Mouse (Mus musculus) layer of hippocampus, adult 2 months (tissue): ENCODE data around the gene Pi16. TPM values are rescaled to one million over a fixed set of nuclear protein-coding genes. Genes with fewer than 3 reads are reported as not detected.

Source experiments
- DNase-seq, 2 experiments: peaks; one replicate each; pipeline ENCODE4 v3.0.0; 2022; ENCODE audit warnings: low spot score in 2 of 2
- H3K27ac ChIP-seq: fragments of 200-600 bp; 2 replicates; pipeline ENCODE4 v1.8.1; 2022
- H3K4me3 ChIP-seq: fragments of 200-600 bp; 2 replicates; pipeline ENCODE4 v1.8.1; 2022; ENCODE audit warnings: mild to moderate bottlenecking
- CTCF ChIP-seq: fragments of 200-600 bp; conservative IDR thresholded peaks from 2 replicates; pipeline ENCODE4 v1.8.1; 2022; ENCODE audit warnings: antibody characterized with exemption, mild to moderate bottlenecking, moderate library complexity
- total RNA-seq, 2 experiments: library from RNA; stranded (reverse); gene quantifications; 2 replicates each; pipeline ENCODE4 v1.2.3; 2021

The Pi16 gene
- total RNA-seq, 2 experiments from 2014 or later, result 0.74 to 1.1 TPM

GRCm38 (mm10) chr17:29326531-29327529 lies 9.3 kb downstream of the Pi16 start:
- no peak for TF ChIP-seq CTCF

GRCm38 (mm10) chr17:29327691-29328090 lies 10.2 kb downstream of the Pi16 start:
- DNase-seq, result peak in 1 of 2 experiments; percentile 15
- no peak overlapping the region for H3K4me3 ChIP-seq
- peak overlapping the region; percentile 61; the same call in 1 of the 2 replicates for H3K27ac ChIP-seq
- no peak for TF ChIP-seq CTCF

More at GRCm38 (mm10) chr17:29326531-29327529, 9.3 kb downstream of the Pi16 start:
- Histone ChIP-seq H3K4me3 (peak overlapping the region; percentile 38; the same call in 1 of the 2 replicates), H3K27ac (peak overlapping the region; percentile 61; the same call in 1 of the 2 replicates)
- DNase-seq, result peak in 1 of 2 experiments; percentile 29

DNA sequence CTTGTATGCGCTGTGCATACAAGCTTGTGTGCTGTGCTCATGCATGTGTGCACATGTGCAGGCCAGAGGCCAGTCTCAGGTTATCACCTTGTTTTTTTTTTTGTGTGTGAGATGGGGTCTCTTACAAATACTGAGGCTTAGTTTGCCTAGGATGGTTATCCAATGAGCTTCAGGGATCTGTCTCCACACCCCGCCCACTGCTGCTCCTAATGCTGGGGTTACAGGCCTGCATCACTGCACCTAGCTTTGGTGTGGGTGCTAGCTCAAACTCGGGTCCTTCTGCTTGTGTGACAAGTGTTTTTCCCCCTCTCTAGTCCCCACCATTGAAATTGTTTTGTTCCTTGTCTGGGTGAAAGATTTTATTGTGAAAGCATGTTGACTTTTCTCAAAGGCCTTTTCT lies 12.7 kb downstream of the Pi16 start:
- DNase-seq, result peak in 1 of 2 experiments; percentile 8
- no peak for TF ChIP-seq CTCF
- H3K4me3 ChIP-seq, result no peak overlapping the region
- H3K27ac ChIP-seq, result peak overlapping the region; percentile 81

DNA sequence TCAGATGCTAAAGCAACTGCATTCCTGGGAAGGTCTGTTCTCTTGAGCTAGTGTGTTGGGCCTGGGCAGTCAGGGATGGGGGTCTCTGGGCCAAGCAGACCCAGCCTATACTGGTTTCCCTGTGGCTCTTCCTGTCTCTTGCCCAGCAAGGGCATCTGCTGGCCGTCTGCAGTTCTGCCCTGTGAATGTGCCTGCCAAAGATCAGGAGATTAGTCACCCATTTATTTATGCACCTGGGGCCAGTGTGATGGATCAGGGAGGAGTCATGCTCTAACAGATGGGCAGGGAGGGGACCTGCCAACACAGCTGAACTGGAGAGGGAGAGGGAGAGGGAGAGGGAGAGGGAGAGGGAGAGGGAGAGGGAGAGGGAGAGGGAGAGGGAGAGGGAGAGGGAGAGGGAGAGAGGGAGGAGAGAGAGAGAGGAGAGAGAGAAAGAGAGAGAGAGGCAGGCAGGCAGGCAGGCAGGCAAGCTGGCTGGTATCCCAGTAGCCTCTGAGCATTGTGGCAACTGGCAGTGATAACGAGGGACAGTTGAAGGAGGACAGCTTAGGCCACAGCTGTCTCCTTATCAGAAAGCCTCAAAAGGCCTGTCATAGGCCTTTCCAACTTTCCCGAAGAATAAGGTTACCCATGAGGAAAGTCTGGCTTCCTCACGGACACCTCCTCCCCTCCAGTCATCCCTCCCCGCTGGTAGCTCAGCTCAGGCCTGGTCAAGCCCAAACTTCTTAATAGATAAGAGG lies 13.4 kb downstream of the Pi16 start:
- H3K27ac ChIP-seq, result peak overlapping the region; percentile 81
- peak in 1 of 2 experiments; percentile 15 for DNase-seq
- TF ChIP-seq CTCF, result no peak
- H3K4me3 ChIP-seq, result no peak overlapping the region

- Histone ChIP-seq H3K27ac (peak overlapping the region; percentile 72; the same call in 1 of the 2 replicates), H3K4me3 (no peak overlapping the region)
- no peak for DNase-seq
- TF ChIP-seq CTCF, result no peak
These were observed 14.8 kb downstream of the Pi16 start for GRCm38 (mm10) chr17:29332186-29332685.

GRCm38 (mm10) chr17:29336266-29336990 lies 18.9 kb downstream of the Pi16 start:
- H3K27ac ChIP-seq, result peak overlapping the region; percentile 77
- no peak for TF ChIP-seq CTCF
- no peak for DNase-seq
- no peak overlapping the region for H3K4me3 ChIP-seq

GRCm38 (mm10) chr17:29337979-29338823 lies 20.7 kb downstream of the Pi16 start:
- no peak overlapping the region for H3K4me3 ChIP-seq
- peak in 1 of 2 experiments; percentile 47 for DNase-seq
- peak overlapping the region; percentile 77 for H3K27ac ChIP-seq
- no peak for TF ChIP-seq CTCF

GRCm38 (mm10) chr17:29339170-29339768 lies 21.8 kb downstream of the Pi16 start:
- TF ChIP-seq CTCF, result no peak
- no peak overlapping the region for H3K4me3 ChIP-seq
- DNase-seq, result no peak
- peak overlapping the region; percentile 77 for H3K27ac ChIP-seq

GRCm38 (mm10) chr17:29340406-29341261 lies 23.2 kb downstream of the Pi16 start:
- H3K27ac ChIP-seq, result peak overlapping the region; percentile 77; the same call in 1 of the 2 replicates
- DNase-seq, result no peak

GRCm38 (mm10) chr17:29341591-29342003 lies 24.1 kb downstream of the Pi16 start:
- DNase-seq, result no peak
- Histone ChIP-seq H3K27ac (peak overlapping the region; percentile 69), H3K4me3 (no peak overlapping the region)
- TF ChIP-seq CTCF, result peak; percentile 52

More at GRCm38 (mm10) chr17:29340406-29341261, 23.2 kb downstream of the Pi16 start:
- no peak for TF ChIP-seq CTCF
- H3K4me3 ChIP-seq, result no peak overlapping the region
